Mouse (Mus musculus): ENCODE results near the gene Olfr128. TPM values are rescaled to one million over a fixed set of nuclear protein-coding genes. Genes with fewer than 3 reads are reported as not detected.
"Not testable (repeated sequence)": the region's sequence is repeated elsewhere in the genome, so short reads cannot be mapped to it uniquely, and the experiment has no call there.

Gene Olfr128
- not detected in 2 replicates for polyA plus RNA-seq (2015; fragmentation: Nextera tagmentation; extraction: Ambion mirVana)

- Histone ChIP-seq H3K4me3 (no peak within 1 kb of the TSS), H3K27ac (no peak within 1 kb of the TSS), H3K36me3 (no peaks in the 10 kb centered on the region), H3K9me3 (no peaks in the 10 kb centered on the region), H3K9ac (no peak within 1 kb of the TSS), H3K4me1 (no peaks in the 10 kb centered on the region), H3K27me3 (no peaks in the 10 kb centered on the region), H3K4me2 (no peak within 1 kb of the TSS)
- ATAC-seq (ENCODE audit: borderline replicate concordance, extremely low read depth, low FRiP score, low TSS enrichment), result no peak
Observed at GRCm38 (mm10) chr17:37920248-37920647, at the start of gene Olfr128. Gene Olfr128 (plus strand): TSS chr17:37920548.

- Histone ChIP-seq H3K4me3 (no peak overlapping the region), H3K27ac (no peak overlapping the region), H3K9me3 (no peaks in the 10 kb centered on the region), H3K4me1 (no peaks in the 10 kb centered on the region), H3K27me3 (no peaks in the 10 kb centered on the region), H3K9ac (no peak overlapping the region), H3K4me2 (no peak overlapping the region), H3K36me3 (no peaks in the 10 kb centered on the region)
- 78% methylated on average over 3 of the region's 3 CpGs for WGBS
- ATAC-seq (ENCODE audit: borderline replicate concordance, extremely low read depth, low FRiP score, low TSS enrichment), result no peak
Observed at GRCm38 (mm10) chr17:37873830-37874229, 46.5 kb upstream of the Olfr128 start.

DNA sequence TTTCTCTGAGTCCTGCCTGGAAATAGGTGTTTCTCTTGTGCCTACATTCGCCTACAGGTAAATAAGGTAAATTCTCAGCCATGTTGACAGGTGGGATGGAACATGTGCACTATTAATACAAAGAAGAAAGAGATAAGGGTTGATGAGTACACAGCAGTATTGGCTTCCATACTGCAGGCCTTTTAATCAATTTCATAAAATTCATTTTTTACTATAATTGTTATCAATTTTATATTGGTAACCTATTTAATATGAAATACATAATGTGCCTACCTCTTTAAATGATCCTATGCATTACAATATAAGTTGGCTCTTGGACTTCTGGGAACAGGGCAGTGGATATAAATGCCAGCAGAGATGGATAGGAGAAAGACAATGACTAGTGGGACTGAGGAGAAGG, 20.2 kb upstream of the Olfr128 start, which contains the start of gene Olfr127:
Gene Olfr127, plus strand, starts transcription at position 301 of the 400 bp plus-strand sequence.
- 66% methylated on average over 1 of the region's 1 CpGs for WGBS
- Histone ChIP-seq H3K4me2 (no peak within 1 kb of the TSS), H3K36me3 (no peaks in the 10 kb centered on the region), H3K4me3 (no peak within 1 kb of the TSS), H3K27ac (no peak within 1 kb of the TSS), H3K9ac (no peak within 1 kb of the TSS), H3K9me3 (no peaks in the 10 kb centered on the region), H3K27me3 (no peaks in the 10 kb centered on the region), H3K4me1 (no peaks in the 10 kb centered on the region)
- ATAC-seq (ENCODE audit: borderline replicate concordance, extremely low read depth, low FRiP score, low TSS enrichment), result no peak

GRCm38 (mm10) chr17:37906821-37907220, 13.5 kb upstream of the Olfr128 start:
- 63% methylated on average over 8 of the region's 8 CpGs for WGBS
- ATAC-seq (ENCODE audit: borderline replicate concordance, extremely low read depth, low FRiP score, low TSS enrichment); H3K27ac ChIP-seq; H3K4me1 ChIP-seq; H3K9me3 ChIP-seq; H3K27me3 ChIP-seq; H3K4me2 ChIP-seq; H3K36me3 ChIP-seq; H3K4me3 ChIP-seq; H3K9ac ChIP-seq: not testable (repeated sequence)

GRCm38 (mm10) chr17:37952979-37953378, 32.6 kb downstream of the Olfr128 start, which contains the start of gene Olfr761:
Gene Olfr761 (minus strand): TSS chr17:37953079.
- Histone ChIP-seq H3K36me3 (no peaks in the 10 kb centered on the region), H3K4me2 (no peak within 1 kb of the TSS), H3K27ac (no peak within 1 kb of the TSS), H3K27me3 (no peaks in the 10 kb centered on the region), H3K4me3 (no peak within 1 kb of the TSS), H3K4me1 (no peaks in the 10 kb centered on the region), H3K9ac (no peak within 1 kb of the TSS), H3K9me3 (no peaks in the 10 kb centered on the region)
- ATAC-seq (ENCODE audit: borderline replicate concordance, extremely low read depth, low FRiP score, low TSS enrichment), result no peak
- 68% methylated on average over 2 of the region's 2 CpGs for WGBS

GRCm38 (mm10) chr17:37973591-37973990, 53.2 kb downstream of the Olfr128 start:
- Histone ChIP-seq H3K27me3 (no peaks in the 10 kb centered on the region), H3K27ac (no peak overlapping the region), H3K9me3 (no peaks in the 10 kb centered on the region), H3K4me1 (no peaks in the 10 kb centered on the region), H3K4me2 (no peak overlapping the region), H3K4me3 (no peak overlapping the region), H3K9ac (no peak overlapping the region), H3K36me3 (no peaks in the 10 kb centered on the region)
- no peak for ATAC-seq (ENCODE audit: borderline replicate concordance, extremely low read depth, low FRiP score, low TSS enrichment)
- 83% methylated on average over 3 of the region's 3 CpGs for WGBS

Other genes starting within 250 kb of the Olfr128 start
- not detected in 2 replicates for gene Olfr119, start 224.0 kb upstream of the Olfr128 start, polyA plus RNA-seq (2015; fragmentation: Nextera tagmentation; extraction: Ambion mirVana)
- gene Olfr120, start 198.7 kb upstream of the Olfr128 start, polyA plus RNA-seq (2015; fragmentation: Nextera tagmentation; extraction: Ambion mirVana), result not detected in 2 replicates
- not detected in 2 replicates for gene Olfr121, start 171.7 kb upstream of the Olfr128 start, polyA plus RNA-seq (2015; fragmentation: Nextera tagmentation; extraction: Ambion mirVana)
- not detected in 2 replicates for gene Olfr122, start 151.9 kb upstream of the Olfr128 start, polyA plus RNA-seq (2015; fragmentation: Nextera tagmentation; extraction: Ambion mirVana)
- gene Olfr123, start 127.0 kb upstream of the Olfr128 start, polyA plus RNA-seq (2015; fragmentation: Nextera tagmentation; extraction: Ambion mirVana), result not detected in 2 replicates
- not detected in 2 replicates for gene Olfr124, start 120.7 kb upstream of the Olfr128 start, polyA plus RNA-seq (2015; fragmentation: Nextera tagmentation; extraction: Ambion mirVana)
- gene Olfr125, start 87.6 kb upstream of the Olfr128 start, polyA plus RNA-seq (2015; fragmentation: Nextera tagmentation; extraction: Ambion mirVana), result not detected in 2 replicates
- not detected in 2 replicates for gene Olfr126, start 73.1 kb upstream of the Olfr128 start, polyA plus RNA-seq (2015; fragmentation: Nextera tagmentation; extraction: Ambion mirVana)
- gene Olfr127, start 20.1 kb upstream of the Olfr128 start, polyA plus RNA-seq (2015; fragmentation: Nextera tagmentation; extraction: Ambion mirVana), result not detected in 2 replicates
- gene Olfr761, start 32.5 kb downstream of the Olfr128 start, polyA plus RNA-seq (2015; fragmentation: Nextera tagmentation; extraction: Ambion mirVana), result not detected in 2 replicates
- gene Olfr129, start 139.5 kb downstream of the Olfr128 start, polyA plus RNA-seq (2015; fragmentation: Nextera tagmentation; extraction: Ambion mirVana), result not detected in 2 replicates
- not detected in 2 replicates for gene Olfr130, start 143.4 kb downstream of the Olfr128 start, polyA plus RNA-seq (2015; fragmentation: Nextera tagmentation; extraction: Ambion mirVana)
- gene Olfr131, start 168.1 kb downstream of the Olfr128 start, polyA plus RNA-seq (2015; fragmentation: Nextera tagmentation; extraction: Ambion mirVana), result not detected in 2 replicates
- not detected in 2 replicates for gene Olfr132, start 214.0 kb downstream of the Olfr128 start, polyA plus RNA-seq (2015; fragmentation: Nextera tagmentation; extraction: Ambion mirVana)
- not detected in 2 replicates for gene Olfr133, start 224.7 kb downstream of the Olfr128 start, polyA plus RNA-seq (2015; fragmentation: Nextera tagmentation; extraction: Ambion mirVana)

All from lung, embryonic 15.5 days (tissue).